Mouse (Mus musculus) ES-E14 (cell line): ENCODE data around the gene Gm16181. TPM values are rescaled to one million over a fixed set of nuclear protein-coding genes. Genes with fewer than 3 reads are reported as not detected.

Experiments used
- DNase-seq: peaks from one replicate; pipeline ENCODE4 v3.0.0-alpha.2; 2013; ENCODE audit warnings: low read depth, low spot score
- H3K27ac ChIP-seq: 2 replicates; pipeline ENCODE4 v1.5.1; 2012; ENCODE audit warnings: low read depth, mild to moderate bottlenecking, low read length, moderate library complexity, mixed read lengths; ENCODE audit not compliant: poor library complexity, insufficient read depth, severe bottlenecking
- H3K36me3 ChIP-seq: 2 replicates; pipeline ENCODE4 v1.6.1; 2012; ENCODE audit warnings: mild to moderate bottlenecking, low read length, moderate library complexity, mixed read lengths; ENCODE audit not compliant: control insufficient read depth, poor library complexity, insufficient read depth, severe bottlenecking
- H3K4me1 ChIP-seq, 2 experiments: fragments of 150-350 bp in 1 of 2; sonication (generic) in 1 of 2; 2 replicates each; pipeline ENCODE4 v1.6.1; 2012; ENCODE audit warnings: low read length in 2 of 2, mild to moderate bottlenecking in 1 of 2, mixed read lengths in 1 of 2; ENCODE audit not compliant: control insufficient read depth in 2 of 2, insufficient read depth in 2 of 2, poor library complexity in 1 of 2
- H3K4me3 ChIP-seq, 2 experiments: fragments of 150-350 bp in 1 of 2; sonication (generic) in 1 of 2; 2 replicates each; pipeline ENCODE4 v1.5.1; 2012; ENCODE audit warnings: low read length in 2 of 2, low read depth in 1 of 2, mild to moderate bottlenecking in 1 of 2, mixed read lengths in 1 of 2; ENCODE audit not compliant: insufficient read depth in 1 of 2, poor library complexity in 1 of 2, severe bottlenecking in 1 of 2
- H3K9ac ChIP-seq: 2 replicates; pipeline ENCODE4 v1.6.1; 2012; ENCODE audit warnings: low read depth, mild to moderate bottlenecking, low read length, mixed read lengths; ENCODE audit not compliant: poor library complexity, insufficient read depth, severe bottlenecking
- H3K9me3 ChIP-seq: fragments of 150-350 bp; sonication (generic); 2 replicates; pipeline ENCODE4 v1.6.1; 2012; ENCODE audit warnings: low read depth, mild to moderate bottlenecking, low read length; ENCODE audit not compliant: control insufficient read depth, insufficient read depth
- CHD2 ChIP-seq: IDR thresholded peaks from 2 replicates; pipeline ENCODE4 v1.6.1; 2014; ENCODE audit warnings: mild to moderate bottlenecking, low read depth, low read length, inconsistent platforms
- HCFC1 ChIP-seq: IDR thresholded peaks from 2 replicates; pipeline ENCODE4 v1.6.1; 2012; ENCODE audit warnings: low read length, inconsistent platforms, borderline replicate concordance; ENCODE audit not compliant: insufficient read depth
- MAFK ChIP-seq: IDR thresholded peaks from 2 replicates; pipeline ENCODE4 v1.6.1; 2014; ENCODE audit warnings: mild to moderate bottlenecking, low read depth, low read length, inconsistent platforms; ENCODE audit not compliant: insufficient read depth
- ZC3H11A ChIP-seq: IDR thresholded peaks from 2 replicates; pipeline ENCODE4 v1.6.1; 2012; ENCODE audit warnings: low read depth, mild to moderate bottlenecking, inconsistent platforms, low read length, borderline replicate concordance
- ZNF384 ChIP-seq: IDR thresholded peaks from 2 replicates; pipeline ENCODE4 v1.6.1; 2012; ENCODE audit warnings: low read depth, low read length, inconsistent platforms
- in situ Hi-C, 2 experiments: fragments of 600-800 bp; cut with MboI; formaldehyde crosslinking; loops; one replicate each; pipeline ENCODE4 v1.15.1; 2025; ENCODE audit warnings: low sequenced_read_pairs in 2 of 2, inconsistent platforms in 1 of 2; ENCODE audit not compliant: unreplicated experiment in 2 of 2
- total RNA-seq: library from RNA; depleted of rRNA; stranded (reverse); fragments of 300-350 nt; gene quantifications from 2 replicates; pipeline ENCODE4 v1.2.3, GENCODE M21; 2012

The Gm16181 gene
- total RNA-seq, 1 experiment, result not detected

DNA sequence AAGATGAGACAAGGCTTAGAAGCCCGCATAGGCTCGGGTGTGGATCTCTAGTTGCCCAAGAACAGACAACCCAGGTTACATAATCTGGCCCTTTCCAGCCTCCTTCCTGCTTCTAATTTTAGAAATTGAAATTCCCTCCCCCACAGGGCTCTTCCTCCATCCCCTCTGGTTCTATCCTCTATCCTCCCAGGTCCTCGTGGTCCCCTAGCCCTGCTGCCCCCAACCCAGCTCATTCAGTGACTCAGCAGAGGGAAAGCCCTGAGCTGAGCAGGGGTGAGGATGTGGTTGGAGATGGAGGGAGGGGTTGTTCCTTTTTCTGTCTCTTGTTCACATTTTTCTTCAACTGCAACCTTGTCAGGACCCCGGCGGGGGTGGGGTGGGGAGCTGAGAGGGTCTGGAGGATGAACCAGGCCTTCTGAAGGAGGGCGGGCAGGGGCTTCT is 1.0 kb upstream of the Gm16181 start:
- DNase-seq, result no peak
- no peaks in the 10 kb centered on the region for H3K9me3 ChIP-seq
- peaks cover 3 to 10% of the 10 kb centered on the region in 2 experiments; a peak in 2 of 4 replicates for H3K4me1 ChIP-seq
- no peak overlapping the region for H3K4me3 ChIP-seq
- 0 out of 2 replicates have a peak, but pooled peaks cover 2% of the 10 kb centered on the region for H3K36me3 ChIP-seq
- in situ Hi-C loops, result no loop called here
- TF ChIP-seq HCFC1 (no peak), MAFK (peak; percentile 23; the same call in 1 of the 2 replicates)
- no peak overlapping the region for H3K9ac ChIP-seq
- no peak overlapping the region for H3K27ac ChIP-seq

DNA sequence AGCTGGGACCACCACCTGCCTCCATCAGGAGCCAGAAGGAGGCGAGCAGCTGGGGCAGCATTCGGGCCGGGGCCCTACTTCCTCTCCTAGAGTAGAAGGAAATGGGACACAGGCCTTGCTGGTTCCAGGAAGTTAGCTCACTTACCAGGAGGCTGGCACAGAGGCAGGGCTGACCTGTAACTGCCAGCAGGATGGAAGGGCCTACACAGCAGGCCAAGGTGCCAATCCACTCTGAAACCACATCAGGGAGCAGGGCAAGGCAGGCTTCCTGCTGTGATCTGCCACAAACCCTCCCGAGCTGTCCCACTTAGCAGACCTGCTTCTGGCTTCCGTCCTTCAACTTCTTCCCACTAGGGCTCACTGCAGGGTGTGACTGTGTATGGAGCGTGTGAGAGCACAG is 1.7 kb downstream of the Gm16181 start:
- H3K9me3 ChIP-seq, result no peaks in the 10 kb centered on the region
- no peak overlapping the region for H3K4me3 ChIP-seq
- H3K4me1 ChIP-seq, result peaks cover 3 to 10% of the 10 kb centered on the region in 2 experiments; a peak in 2 of 4 replicates
- no peak for DNase-seq
- no peak overlapping the region for H3K27ac ChIP-seq
- TF ChIP-seq MAFK (no peak), ZNF384 (no peak), HCFC1 (no peak), CHD2 (no peak), ZC3H11A (no peak)
- in situ Hi-C loops, result no loop called here
- H3K9ac ChIP-seq, result no peak overlapping the region
- H3K36me3 ChIP-seq, result 0 out of 2 replicates have a peak, but pooled peaks cover 2% of the 10 kb centered on the region

DNA sequence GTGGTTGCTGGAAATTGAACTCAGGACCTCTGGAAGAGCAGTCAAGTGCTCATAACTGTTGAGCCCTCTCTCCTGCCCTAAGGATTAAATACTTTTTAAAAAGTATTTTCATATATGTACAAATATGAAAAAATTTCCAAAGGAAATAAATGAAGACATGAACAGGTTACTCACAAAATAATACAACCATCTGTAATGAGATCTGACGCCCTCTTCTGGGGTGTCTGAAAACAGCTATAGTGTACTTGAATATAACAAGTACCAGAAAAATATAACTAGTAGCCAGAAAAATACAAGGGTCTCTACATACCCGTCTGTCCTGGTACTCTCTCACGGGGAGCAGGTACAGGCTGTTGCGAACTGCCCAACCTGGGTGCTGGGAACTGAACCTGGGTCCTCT is 4.0 kb downstream of the Gm16181 start:
- Histone ChIP-seq H3K36me3 (peaks cover 9% of the 10 kb centered on the region), H3K9me3 (no peaks in the 10 kb centered on the region), H3K9ac (no peak overlapping the region), H3K4me1 (peaks cover 0 to 6% of the 10 kb centered on the region in 2 experiments; a peak in 1 of 4 replicates), H3K27ac (no peak overlapping the region), H3K4me3 (no peak overlapping the region)
- DNase-seq, result no peak
- TF ChIP-seq MAFK (no peak), ZNF384 (no peak), ZC3H11A (no peak), HCFC1 (no peak), CHD2 (no peak)
- in situ Hi-C loops, result no loop called here

DNA sequence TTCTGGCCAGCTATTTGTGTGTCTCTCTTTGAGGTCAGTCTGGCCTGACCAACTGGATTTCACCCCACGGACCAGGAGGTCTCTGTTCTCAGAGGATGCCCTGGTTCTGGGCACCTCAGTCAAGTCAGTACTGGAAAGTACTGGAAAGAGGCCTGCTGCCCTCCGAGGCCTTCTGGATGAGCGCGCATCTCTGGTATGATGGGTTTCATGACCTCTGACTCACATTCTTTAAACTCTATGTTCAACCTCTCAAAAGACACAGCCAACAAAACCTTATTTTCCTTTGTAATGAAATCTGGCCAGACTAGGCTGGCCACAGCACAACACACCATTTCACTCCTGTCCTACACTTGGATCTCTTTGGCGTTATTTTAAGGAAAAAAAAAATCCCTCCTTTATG is 4.8 kb downstream of the Gm16181 start:
- H3K27ac ChIP-seq, result no peak overlapping the region
- DNase-seq, result no peak
- H3K4me1 ChIP-seq, result peaks cover 0 to 3% of the 10 kb centered on the region in 2 experiments; a peak in 1 of 4 replicates
- H3K36me3 ChIP-seq, result peaks cover 14% of the 10 kb centered on the region
- in situ Hi-C loops, result no loop called here
- no peaks in the 10 kb centered on the region for H3K9me3 ChIP-seq
- H3K4me3 ChIP-seq, result no peak overlapping the region
- H3K9ac ChIP-seq, result no peak overlapping the region
- TF ChIP-seq CHD2 (no peak), HCFC1 (no peak), MAFK (no peak), ZNF384 (no peak), ZC3H11A (no peak)

DNA sequence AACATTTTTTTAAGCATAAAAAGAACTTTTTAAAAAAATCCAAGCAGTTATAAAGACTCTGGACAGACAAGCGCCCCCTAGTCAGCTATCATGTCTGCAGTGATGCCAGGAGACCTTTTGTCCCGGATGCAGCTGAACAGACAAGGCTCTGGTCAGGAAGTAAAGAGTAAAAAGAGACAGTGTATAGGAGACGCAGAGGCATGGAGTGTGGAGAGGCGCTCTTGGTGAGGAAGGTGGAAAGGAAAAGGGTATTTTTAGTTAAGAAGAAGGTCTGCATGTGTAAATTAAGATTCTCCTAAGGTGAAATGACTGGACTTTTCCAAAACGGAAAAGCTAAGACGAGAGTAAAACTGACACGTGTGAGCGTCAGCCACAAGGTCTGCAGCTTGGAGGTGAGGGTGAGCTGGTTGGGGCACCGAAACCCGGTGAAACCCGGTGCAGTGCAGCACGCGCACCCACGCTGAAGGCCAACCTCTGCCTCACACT is 6.0 kb downstream of the Gm16181 start:
- in situ Hi-C loops, result no loop called here
- no peak overlapping the region for H3K4me3 ChIP-seq

More for the DNA sequence above, 6.0 kb downstream of the Gm16181 start:
- Histone ChIP-seq H3K27ac (no peak overlapping the region), H3K9me3 (no peaks in the 10 kb centered on the region), H3K36me3 (peaks cover 21% of the 10 kb centered on the region), H3K4me1 (no peaks in the 10 kb centered on the region), H3K9ac (no peak overlapping the region)
- no peak for TF ChIP-seq MAFK
- TF ChIP-seq ZNF384, result no peak
- TF ChIP-seq CHD2, result no peak
- TF ChIP-seq ZC3H11A, result no peak
- TF ChIP-seq HCFC1, result no peak
- DNase-seq, result no peak
